In genomic region chr6:30644462-30644861, GRCm38 (mm10) we compare ENCODE assay signal across 26 mouse cellular contexts. TPM values are rescaled to one million over a fixed set of nuclear protein-coding genes. Genes with fewer than 3 reads are reported as not detected.
DNase-seq lines count a peak whose midpoint lies in the region; ATAC-seq lines count a peak whose summit lies in the region.
"Had no signal": no experiment of that assay in that cellular context is flagged by ENCODE, and none has a peak within 500 bp of the region (broad histone marks: within the 10 kb centered on the region; RNA-seq: fewer than 3 reads in every experiment).

No protein-coding gene starts in this region.

- H3K4me1 ChIP-seq in kidney, embryonic 14.5 days (ENCODE audit: control insufficient read depth, insufficient read depth, low read length), result peaks cover 17% of the 10 kb centered on the region; the same call in 1 of the 2 replicates
- H3K4me1 ChIP-seq in embryonic facial prominence, embryonic 12.5 days, result peaks cover 12% of the 10 kb centered on the region; the same call in 1 of the 2 replicates
- H3K4me1 ChIP-seq in limb, embryonic 12.5 days (replicated peaks), result peaks cover 47% of the 10 kb centered on the region

- no peak overlapping the region for H3K9ac ChIP-seq in kidney, embryonic 14.5 days (ENCODE audit: low read depth, low read length)
- H3K9ac ChIP-seq in embryonic facial prominence, embryonic 12.5 days, result no peak overlapping the region
- H3K9ac ChIP-seq in limb, embryonic 12.5 days (replicated peaks), result no peak overlapping the region
- H3K9ac ChIP-seq: forebrain, postnatal 0 days; heart, embryonic 15.5 days had no signal

- no peaks in the 10 kb centered on the region for H3K9me3 ChIP-seq in kidney, embryonic 14.5 days (ENCODE audit: control insufficient read depth, low read length)
- H3K9me3 ChIP-seq in embryonic facial prominence, embryonic 12.5 days, result no peaks in the 10 kb centered on the region
- 0 out of 2 replicates have a peak, but pooled peaks cover 5% of the 10 kb centered on the region for H3K9me3 ChIP-seq in limb, embryonic 12.5 days
- H3K9me3 ChIP-seq: heart, embryonic 15.5 days had no signal

- peak; percentile 47 for DNase-seq in adrenal gland, postnatal 14 days
- no peak for DNase-seq in adrenal gland, adult 8-10 months
- no peak for DNase-seq in kidney, adult 9 months
- no peak for DNase-seq in c-Kit-positive CD71-positive TER-119-positive erythroid progenitor cells, embryonic 14.5 days (ENCODE audit: low spot score)
- no peak for DNase-seq in layer of hippocampus, adult 8-10 months (ENCODE audit: low spot score in 2 of 2)
- DNase-seq: cerebellum, adult 11-12 months; forebrain, postnatal 0 days; heart, adult 11 months; kidney, adult 18-20 months; right cerebral cortex, postnatal 14 days; thymus, postnatal 25 days had no signal

- H3K4me3 ChIP-seq in kidney, embryonic 14.5 days (ENCODE audit: low read length), result no peak overlapping the region
- H3K4me3 ChIP-seq in embryonic facial prominence, embryonic 12.5 days, result no peak overlapping the region
- H3K4me3 ChIP-seq in limb, embryonic 12.5 days (replicated peaks), result no peak overlapping the region
- H3K4me3 ChIP-seq: heart, embryonic 15.5 days had no signal

- WGBS in kidney, embryonic 14.5 days, result 61% methylated on average over 3 of the region's 3 CpGs
- 46% methylated on average over 3 of the region's 3 CpGs for WGBS in embryonic facial prominence, embryonic 12.5 days
- WGBS in limb, embryonic 12.5 days, result 41% methylated on average over 3 of the region's 3 CpGs

- no peaks in the 10 kb centered on the region for H3K36me3 ChIP-seq in kidney, embryonic 14.5 days (ENCODE audit: control insufficient read depth, insufficient read depth, low read length)
- no peaks in the 10 kb centered on the region for H3K36me3 ChIP-seq in embryonic facial prominence, embryonic 12.5 days
- H3K36me3 ChIP-seq in limb, embryonic 12.5 days, result no peaks in the 10 kb centered on the region
- H3K36me3 ChIP-seq: heart, embryonic 15.5 days had no signal

- H3K4me2 ChIP-seq in kidney, embryonic 14.5 days (replicated peaks; ENCODE audit: low read depth, low read length), result no peak overlapping the region
- no peak overlapping the region for H3K4me2 ChIP-seq in embryonic facial prominence, embryonic 12.5 days (replicated peaks)
- H3K4me2 ChIP-seq in limb, embryonic 12.5 days, result no peak overlapping the region
- H3K4me2 ChIP-seq: heart, embryonic 15.5 days had no signal

- no peaks in the 10 kb centered on the region for H3K27me3 ChIP-seq in kidney, embryonic 14.5 days (ENCODE audit: control insufficient read depth, insufficient read depth, low read length)
- no peaks in the 10 kb centered on the region for H3K27me3 ChIP-seq in embryonic facial prominence, embryonic 12.5 days
- H3K27me3 ChIP-seq in limb, embryonic 12.5 days, result no peaks in the 10 kb centered on the region
- H3K27me3 ChIP-seq: heart, embryonic 15.5 days had no signal

- peak overlapping the region; percentile 67; the same call in 1 of the 2 replicates for H3K27ac ChIP-seq in kidney, embryonic 14.5 days (ENCODE audit: low read depth, low read length)
- H3K27ac ChIP-seq in embryonic facial prominence, embryonic 12.5 days, result peak overlapping the region; percentile 78
- H3K27ac ChIP-seq in limb, embryonic 12.5 days, result peak overlapping the region; percentile 91
- H3K27ac ChIP-seq: heart, embryonic 15.5 days; stomach, postnatal 0 days had no signal

- ATAC-seq in kidney, embryonic 14.5 days (ENCODE audit: low FRiP score, low TSS enrichment), result no peak
- no peak for ATAC-seq in embryonic facial prominence, embryonic 12.5 days (ENCODE audit: insufficient number of reproducible peaks, insufficient read depth, low FRiP score, low TSS enrichment)
- ATAC-seq in limb, embryonic 12.5 days (ENCODE audit: insufficient number of reproducible peaks, insufficient read depth, low FRiP score, low TSS enrichment, low read depth), result no peak; the same call in 1 of the 2 replicates
- ATAC-seq: forebrain, postnatal 0 days had no signal

RNA-seq across cellular contexts. Expression of gene Cpa1, which starts 5.4 kb away (rescaled TPM):
- total RNA-seq in adrenal gland, postnatal 14 days (2021), result 0.30 TPM in 1 of 2 replicates, not detected in the other
- not detected for total RNA-seq in adrenal gland, adult 8-10 months (2022)
- polyA plus RNA-seq in kidney, embryonic 14.5 days (2014; fragmentation: Nextera tagmentation; extraction: Ambion mirVana), result 1.8 and 2.0 TPM in 2 replicates
- 0.22 and 0.29 TPM in 2 replicates for polyA plus RNA-seq in embryonic facial prominence, embryonic 12.5 days (2016; fragmentation: Nextera tagmentation; extraction: Ambion mirVana)
- polyA plus RNA-seq in limb, embryonic 12.5 days (2016; fragmentation: Nextera tagmentation; extraction: Ambion mirVana), result 0.40 and 0.64 TPM in 2 replicates
- not detected for total RNA-seq in layer of hippocampus, adult 8-10 months (2022)
- total RNA-seq: adrenal gland, adult 18-20 months; forebrain, postnatal 0 days; gastrocnemius, adult 8-10 months; layer of hippocampus, postnatal 25 days; left cerebral cortex, postnatal 36 days; megakaryocyte-erythroid progenitor cell, adult 5-6 weeks; MEL had no signal
- polyA plus RNA-seq: neural tube, embryonic 11.5 days had no signal

RNA-seq across cellular contexts. Expression of gene Cpa5, which starts 33.7 kb away (rescaled TPM):
- total RNA-seq in adrenal gland, postnatal 14 days (2021), result not detected in 2 replicates
- not detected for total RNA-seq in adrenal gland, adult 8-10 months (2022)
- 0.57 and 1.0 TPM in 2 replicates for polyA plus RNA-seq in kidney, embryonic 14.5 days (2014; fragmentation: Nextera tagmentation; extraction: Ambion mirVana)
- polyA plus RNA-seq in embryonic facial prominence, embryonic 12.5 days (2016; fragmentation: Nextera tagmentation; extraction: Ambion mirVana), result 0.22 and 0.33 TPM in 2 replicates
- 0.14 and 0.33 TPM in 2 replicates for polyA plus RNA-seq in limb, embryonic 12.5 days (2016; fragmentation: Nextera tagmentation; extraction: Ambion mirVana)
- not detected for total RNA-seq in layer of hippocampus, adult 8-10 months (2022)
- total RNA-seq: adrenal gland, adult 18-20 months; forebrain, postnatal 0 days; gastrocnemius, adult 8-10 months; layer of hippocampus, postnatal 25 days; left cerebral cortex, postnatal 36 days; megakaryocyte-erythroid progenitor cell, adult 5-6 weeks; MEL had no signal
- polyA plus RNA-seq: forebrain, postnatal 0 days; hindbrain, embryonic 11.5 days; large intestine, adult 2 months; liver, embryonic 16.5 days; neural tube, embryonic 11.5 days had no signal

RNA-seq across cellular contexts. Expression of gene Cep41, which starts 49.1 kb away (rescaled TPM):
- 6.8 and 8.2 TPM in 2 replicates for total RNA-seq in adrenal gland, postnatal 14 days (2021)
- total RNA-seq in adrenal gland, adult 8-10 months (2022), result 10 to 100 TPM in 1 of 4 experiments, 1 to 10 TPM in 3; 7.9 to 11.6 (median 8.6) TPM
- 31.2 and 31.8 TPM in 2 replicates for polyA plus RNA-seq in kidney, embryonic 14.5 days (2014; fragmentation: Nextera tagmentation; extraction: Ambion mirVana)
- polyA plus RNA-seq in embryonic facial prominence, embryonic 12.5 days (2016; fragmentation: Nextera tagmentation; extraction: Ambion mirVana), result 23.8 and 26.3 TPM in 2 replicates
- polyA plus RNA-seq in limb, embryonic 12.5 days (2016; fragmentation: Nextera tagmentation; extraction: Ambion mirVana), result 51.1 and 53.5 TPM in 2 replicates
- total RNA-seq in layer of hippocampus, adult 8-10 months (2022), result 1 to 10 TPM; 5.2 to 8.1 (median 6.7) TPM
